Mouse (Mus musculus): ENCODE measurements around the gene Pofut2. TPM values are rescaled to one million over a fixed set of nuclear protein-coding genes. Genes with fewer than 3 reads are reported as not detected.

Gene Pofut2
- 27.8 TPM for polyA plus RNA-seq (2015; fragmentation: Illumina TruSeq; extraction: RNeasy Lipid Tissue Mini Kit (QIAGEN cat#74804); ENCODE audit: low read depth, low replicate concordance)

GRCm38 (mm10) chr10:77258704-77259621 lies at the start of gene Pofut2:
Gene Pofut2 (plus strand): TSS chr10:77259218.

Other genes starting within 250 kb of the Pofut2 start
- gene Slc19a1, start 227.0 kb upstream of the Pofut2 start, polyA plus RNA-seq (2015; fragmentation: Illumina TruSeq; extraction: RNeasy Lipid Tissue Mini Kit (QIAGEN cat#74804); ENCODE audit: low read depth, low replicate concordance), result 15.6 TPM
- gene Col18a1, start 92.7 kb upstream of the Pofut2 start, polyA plus RNA-seq (2015; fragmentation: Illumina TruSeq; extraction: RNeasy Lipid Tissue Mini Kit (QIAGEN cat#74804); ENCODE audit: low read depth, low replicate concordance), result 2.8 TPM
- 109 TPM for gene Adarb1, start 159.1 kb downstream of the Pofut2 start, polyA plus RNA-seq (2015; fragmentation: Illumina TruSeq; extraction: RNeasy Lipid Tissue Mini Kit (QIAGEN cat#74804); ENCODE audit: low read depth, low replicate concordance)

Measured in brain, adult 10 weeks (tissue).